Mouse (Mus musculus) MEL (cell line): Measurements from ENCODE around the gene Cd247. TPM values are rescaled to one million over a fixed set of nuclear protein-coding genes. Genes with fewer than 3 reads are reported as not detected.

ENCODE experiments used
- DNase-seq: peaks from one replicate; pipeline ENCODE4 v3.0.0; 2011; ENCODE audit warnings: low read depth, low spot score
- H3K27ac ChIP-seq: 2 replicates; pipeline ENCODE4 v1.5.1; 2012; ENCODE audit warnings: low read depth, mild to moderate bottlenecking, control low read depth, low read length, moderate library complexity; ENCODE audit not compliant: control insufficient read depth
- H3K27me3 ChIP-seq, 2 experiments: fragments of 150-350 bp in 1 of 2; sonication (generic) in 1 of 2; 2 replicates each; pipeline ENCODE4 v1.6.1; 2012; ENCODE audit warnings: low read length in 2 of 2, mild to moderate bottlenecking in 2 of 2, improper control_type of control experiment in 1 of 2, moderate library complexity in 1 of 2; ENCODE audit not compliant: insufficient read depth in 2 of 2, control insufficient read depth in 1 of 2
- H3K36me3 ChIP-seq, 2 experiments: 2 replicates each; pipeline ENCODE4 v1.6.1; 2012 to 2014; ENCODE audit warnings: low read length in 2 of 2, improper control_type of control experiment in 1 of 2, inconsistent platforms in 1 of 2, mild to moderate bottlenecking in 1 of 2; ENCODE audit not compliant: insufficient read depth in 2 of 2, control insufficient read depth in 1 of 2
- H3K4me1 ChIP-seq, 2 experiments: fragments of 150-350 bp in 1 of 2; sonication (generic) in 1 of 2; 2 replicates each; pipeline ENCODE4 v1.6.1; 2012; ENCODE audit warnings: low read length in 2 of 2, improper control_type of control experiment in 1 of 2, mild to moderate bottlenecking in 1 of 2; ENCODE audit not compliant: insufficient read depth in 2 of 2, control insufficient read depth in 1 of 2
- H3K4me3 ChIP-seq, 2 experiments: fragments of 150-350 bp in 1 of 2; sonication (generic) in 1 of 2; 2 replicates each; pipeline ENCODE4 v1.5.1; 2012; ENCODE audit warnings: low read depth in 2 of 2, low read length in 2 of 2, mild to moderate bottlenecking in 2 of 2, moderate library complexity in 2 of 2, control low read depth in 1 of 2, improper control_type of control experiment in 1 of 2; ENCODE audit not compliant: control insufficient read depth in 1 of 2, insufficient read depth in 1 of 2
- H3K79me2 ChIP-seq: 2 replicates; pipeline ENCODE4 v1.6.1; 2012; ENCODE audit warnings: mild to moderate bottlenecking, low read length, moderate library complexity; ENCODE audit not compliant: control insufficient read depth, poor library complexity, insufficient read depth
- H3K9ac ChIP-seq: 2 replicates; pipeline ENCODE4 v1.6.1; 2012; ENCODE audit warnings: low read depth, mild to moderate bottlenecking, control low read depth, low read length, moderate library complexity; ENCODE audit not compliant: control insufficient read depth, poor library complexity, severe bottlenecking
- H3K9me3 ChIP-seq: fragments of 150-350 bp; sonication (generic); replicated peaks from 2 replicates; pipeline ENCODE4 v1.6.1; 2012; ENCODE audit warnings: mild to moderate bottlenecking, low read length, improper control_type of control experiment, moderate library complexity; ENCODE audit not compliant: insufficient read depth
- CHD2 ChIP-seq: IDR thresholded peaks from 2 replicates; pipeline ENCODE4 v1.6.1; 2011; ENCODE audit warnings: low read length, improper control_type of control experiment
- CTCF ChIP-seq, 3 experiments: IDR thresholded peaks in 2 of 3; conservative IDR thresholded peaks in 1 of 3; 2 replicates each; pipeline ENCODE4 v1.5.1; 2011 to 2012; ENCODE audit warnings: low read length in 3 of 3, low read depth in 2 of 3, mild to moderate bottlenecking in 2 of 3, improper control_type of control experiment in 1 of 3, inconsistent platforms in 1 of 3, mixed read lengths in 1 of 3, moderate library complexity in 1 of 3; ENCODE audit not compliant: control insufficient read depth in 1 of 3, insufficient read depth in 1 of 3, poor library complexity in 1 of 3, severe bottlenecking in 1 of 3
- ELF1 ChIP-seq: IDR thresholded peaks from 2 replicates; pipeline ENCODE4 v1.6.1; 2014; ENCODE audit warnings: low read depth, mild to moderate bottlenecking, inconsistent platforms, low read length, improper control_type of control experiment, moderate library complexity
- EP300 ChIP-seq, 2 experiments: IDR thresholded peaks; 2 replicates each; pipeline ENCODE4 v1.6.1; 2011; ENCODE audit warnings: improper control_type of control experiment in 2 of 2, low read length in 2 of 2, low read depth in 1 of 2, mild to moderate bottlenecking in 1 of 2
- MAZ ChIP-seq: IDR thresholded peaks from 2 replicates; pipeline ENCODE4 v1.6.1; 2012; ENCODE audit warnings: low read depth, mild to moderate bottlenecking, inconsistent platforms, low read length, improper control_type of control experiment
- NELFE ChIP-seq: IDR thresholded peaks from 2 replicates; pipeline ENCODE4 v1.6.1; 2011; ENCODE audit warnings: low read depth, low read length, improper control_type of control experiment
- POLR2AphosphoS2 ChIP-seq: IDR thresholded peaks from 2 replicates; pipeline ENCODE4 v1.6.1; 2011; ENCODE audit warnings: low read length, improper control_type of control experiment
- RAD21 ChIP-seq: IDR thresholded peaks from 2 replicates; pipeline ENCODE4 v1.6.1; 2011; ENCODE audit warnings: mild to moderate bottlenecking, low read depth, low read length, improper control_type of control experiment
- SIN3A ChIP-seq: IDR thresholded peaks from 2 replicates; pipeline ENCODE4 v1.6.1; 2012; ENCODE audit warnings: low read length, improper control_type of control experiment, inconsistent platforms
- SMC3 ChIP-seq: IDR thresholded peaks from 2 replicates; pipeline ENCODE4 v1.6.1; 2011; ENCODE audit warnings: low read depth, low read length, improper control_type of control experiment
- TBP ChIP-seq: IDR thresholded peaks from 2 replicates; pipeline ENCODE4 v1.8.0; 2011; ENCODE audit warnings: low read depth, low read length, improper control_type of control experiment
- TCF12 ChIP-seq: IDR thresholded peaks from 2 replicates; pipeline ENCODE4 v1.6.1; 2014; ENCODE audit warnings: low read depth, mild to moderate bottlenecking, inconsistent platforms, low read length, improper control_type of control experiment, moderate library complexity
- UBTF ChIP-seq: IDR thresholded peaks from 2 replicates; pipeline ENCODE4 v1.6.1; 2012; ENCODE audit warnings: low read depth, mild to moderate bottlenecking, inconsistent platforms, low read length, improper control_type of control experiment, moderate library complexity, borderline replicate concordance; ENCODE audit not compliant: insufficient read depth
- USF1 ChIP-seq: IDR thresholded peaks from 2 replicates; pipeline ENCODE4 v1.6.1; 2014; ENCODE audit warnings: low read depth, mild to moderate bottlenecking, inconsistent platforms, low read length, improper control_type of control experiment, moderate library complexity
- ZC3H11A ChIP-seq: IDR thresholded peaks from 2 replicates; pipeline ENCODE4 v1.6.1; 2012; ENCODE audit warnings: low read depth, mild to moderate bottlenecking, inconsistent platforms, low read length, improper control_type of control experiment
- ZNF384 ChIP-seq: IDR thresholded peaks from 2 replicates; pipeline ENCODE4 v1.6.1; 2012; ENCODE audit warnings: low read depth, mild to moderate bottlenecking, inconsistent platforms, low read length, improper control_type of control experiment
- polyA plus RNA-seq, 2 experiments: library from polyadenylated mRNA; stranded (reverse) in 1 of 2; unstranded in 1 of 2; fragments of >175 nt in 1 of 2; fragments of >200 nt in 1 of 2; gene quantifications; 2 replicates each; pipeline versions ENCODE4 v1.2.1 to v1.2.4; 2012; ENCODE audit warnings: low replicate concordance in 2 of 2, low read depth in 1 of 2; ENCODE audit not compliant: insufficient read length in 2 of 2, insufficient read depth in 1 of 2, missing spikeins in 1 of 2
- total RNA-seq: library from RNA; depleted of rRNA; stranded (reverse); fragments of 300-350 nt; gene quantifications from 2 replicates; pipeline ENCODE4 v1.2.3, GENCODE M21; 2012

The Cd247 gene
- total and polyA plus RNA-seq, 3 experiments: 1.3 to 1.7 TPM; not detected in 1

GRCm38 (mm10) chr1:165780586-165781111 lies 7.8 kb upstream of the Cd247 start:
- no peaks in the 10 kb centered on the region for H3K36me3 ChIP-seq
- peak overlapping the region; percentile 58 for H3K9ac ChIP-seq
- peaks cover 0 to 10% of the 10 kb centered on the region in 2 experiments; a peak in 1 of 4 replicates for H3K4me1 ChIP-seq
- no peaks in the 10 kb centered on the region for H3K79me2 ChIP-seq
- TF ChIP-seq CTCF (IDR thresholded peaks at IDR 0.05 in 2 of 3, conservative IDR thresholded peaks at IDR 0.05 in 1 of 3; ENCODE audit: control insufficient read depth in 1 of 3, insufficient read depth in 1 of 3, low read depth in 2 of 3, low read length in 3 of 3, poor library complexity in 1 of 3, severe bottlenecking in 1 of 3) (peak; percentile 83 to 97 (median 95)), ZC3H11A (peak; percentile 88), CHD2 (no peak), TCF12 (0 out of 2 replicates have a peak, but pooled peaks have one; percentile 10), USF1 (no peak), SMC3 (peak; percentile 88), SIN3A (no peak; the same call in 1 of the 2 replicates), RAD21 (peak; percentile 92), ELF1 (0 out of 2 replicates have a peak, but pooled peaks have one; percentile 18), ZNF384 (peak; percentile 60; the same call in 1 of the 2 replicates), MAZ (peak; percentile 85; the same call in 1 of the 2 replicates)
- DNase-seq: peak; percentile 79
- H3K9me3 ChIP-seq: no peaks in the 10 kb centered on the region
- 0 out of 2 replicates have a peak overlapping the region, but pooled peaks have one; percentile 6 for H3K27ac ChIP-seq
- no peaks in the 10 kb centered on the region for H3K27me3 ChIP-seq
- H3K4me3 ChIP-seq: peak overlapping the region; percentile 64 to 76

DNA sequence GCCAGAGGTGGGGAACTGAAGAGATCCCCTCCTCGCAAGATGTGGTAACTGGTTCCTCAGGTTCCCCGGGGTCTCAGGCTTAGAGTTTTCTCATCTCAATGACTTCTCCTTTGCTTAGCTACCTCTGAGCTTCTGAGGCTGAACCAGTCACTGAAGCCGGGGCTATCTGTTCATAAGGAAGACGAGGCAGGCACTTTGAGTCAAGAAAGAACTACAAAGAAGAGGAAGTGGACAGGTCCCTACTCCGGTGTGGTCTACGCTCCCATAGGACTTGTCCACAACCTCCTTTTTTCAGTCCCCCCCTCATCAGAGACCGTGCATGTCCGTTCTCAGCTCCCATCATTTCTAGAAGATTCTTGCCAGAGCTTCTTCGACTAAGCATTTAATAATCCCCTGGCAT lies 7.1 kb upstream of the Cd247 start:
- no peak overlapping the region for H3K27ac ChIP-seq
- no peaks in the 10 kb centered on the region for H3K79me2 ChIP-seq
- TF ChIP-seq EP300 (IDR thresholded peaks at IDR 0.05; ENCODE audit: low read depth in 1 of 2, low read length in 2 of 2): peak in 1 of 2 experiments; percentile 42; a peak in 2 of 4 replicates
- TF ChIP-seq UBTF: 0 out of 2 replicates have a peak, but pooled peaks have one; percentile 14
- TF ChIP-seq SMC3: peak; percentile 42
- TF ChIP-seq SIN3A: 0 out of 2 replicates have a peak, but pooled peaks have one; percentile 32
- no peak for TF ChIP-seq NELFE
- 0 out of 2 replicates have a peak, but pooled peaks have one; percentile 25 for TF ChIP-seq TBP
- TF ChIP-seq POLR2AphosphoS2: no peak
- TF ChIP-seq, all 39 proteins: peak for 5
- Histone ChIP-seq H3K36me3 (no peaks in the 10 kb centered on the region), H3K9me3 (no peaks in the 10 kb centered on the region), H3K4me1 (peaks cover 0 to 7% of the 10 kb centered on the region in 2 experiments; a peak in 1 of 4 replicates), H3K27me3 (no peaks in the 10 kb centered on the region), H3K4me3 (peak overlapping the region; percentile 64 to 76), H3K9ac (peak overlapping the region; percentile 58)
- DNase-seq: peak; percentile 85
